Mouse (Mus musculus) C2C12 (cell line): ENCODE data around the gene Atp1a1. TPM values are rescaled to one million over a fixed set of nuclear protein-coding genes. Genes with fewer than 3 reads are reported as not detected.

Experiments used
- H3K27me3 ChIP-seq: one replicate; pipeline ENCODE4 v1.6.1; 2011; ENCODE audit not compliant: control insufficient read depth, insufficient read depth, insufficient read length
- H3K36me3 ChIP-seq: one replicate; pipeline ENCODE4 v1.6.1; 2011; ENCODE audit not compliant: control insufficient read depth, insufficient read depth
- H3K4me3 ChIP-seq: one replicate; pipeline ENCODE4 v1.5.1; 2011; ENCODE audit warnings: mild to moderate bottlenecking, control low read depth; ENCODE audit not compliant: poor library complexity, insufficient read depth, severe bottlenecking
- H3K79me2 ChIP-seq: one replicate; pipeline ENCODE4 v1.6.1; 2011; ENCODE audit not compliant: control insufficient read depth, insufficient read depth
- H3K79me3 ChIP-seq: one replicate; pipeline ENCODE4 v1.6.1; 2011; ENCODE audit warnings: low read depth, control low read depth
- H3ac ChIP-seq: one replicate; pipeline ENCODE3; 2011; ENCODE audit warnings: low read depth; ENCODE audit not compliant: control insufficient read depth, insufficient read length
- CEBPB ChIP-seq: IDR thresholded peaks from one replicate; pipeline ENCODE4 v1.6.1; 2011; ENCODE audit warnings: low read depth, mild to moderate bottlenecking, control low read depth, moderate library complexity
- CTCF ChIP-seq: IDR thresholded peaks from one replicate; pipeline ENCODE4 v1.5.1; 2011; ENCODE audit not compliant: control insufficient read depth, insufficient read depth, insufficient read length
- FOSL1 ChIP-seq: IDR thresholded peaks from one replicate; pipeline ENCODE4 v1.8.0; 2011; ENCODE audit warnings: mild to moderate bottlenecking, low read length; ENCODE audit not compliant: poor library complexity, insufficient read depth, severe bottlenecking
- MAX ChIP-seq: IDR thresholded peaks from one replicate; pipeline ENCODE4 v1.6.1; 2011; ENCODE audit warnings: mild to moderate bottlenecking, control low read depth
- MYOD1 ChIP-seq: IDR thresholded peaks from one replicate; pipeline ENCODE4 v1.6.1; 2011; ENCODE audit warnings: low read depth; ENCODE audit not compliant: control insufficient read depth, insufficient read length
- MYOG ChIP-seq: IDR thresholded peaks from one replicate; pipeline ENCODE4 v1.6.1; 2011; ENCODE audit not compliant: control insufficient read depth, insufficient read length; ENCODE audit errors: extremely low read depth
- USF1 ChIP-seq: IDR thresholded peaks from one replicate; pipeline ENCODE4 v1.6.1; 2011; ENCODE audit warnings: low read depth, mild to moderate bottlenecking, control low read depth, moderate library complexity
- polyA plus RNA-seq: library from polyadenylated mRNA; unstranded; fragments of >200 nt; fragmentation: generic; extraction: Trizol; gene quantifications from one replicate; pipeline ENCODE4 v1.2.1, GENCODE M21; 2012; ENCODE audit warnings: missing spikeins

Gene Atp1a1
- polyA plus RNA-seq, 1 experiment = 228 TPM

GRCm38 (mm10) chr3:101568627-101569026, 35.9 kb downstream of the Atp1a1 start:
- Histone ChIP-seq H3K4me3 (no peak overlapping the region), H3K79me2 (no peaks in the 10 kb centered on the region), H3K27me3 (no peaks in the 10 kb centered on the region), H3K79me3 (no peaks in the 10 kb centered on the region), H3K36me3 (no peaks in the 10 kb centered on the region), H3ac (no peak overlapping the region)
- TF ChIP-seq FOSL1 (no peak), MYOG (no peak), MAX (no peak), CTCF (no peak), MYOD1 (no peak), USF1 (no peak), CEBPB (no peak)

GRCm38 (mm10) chr3:101564011-101564410, 40.5 kb downstream of the Atp1a1 start:
- Histone ChIP-seq H3K79me2 (no peaks in the 10 kb centered on the region), H3K4me3 (no peak overlapping the region), H3K27me3 (no peaks in the 10 kb centered on the region), H3K36me3 (no peaks in the 10 kb centered on the region), H3K79me3 (no peaks in the 10 kb centered on the region), H3ac (no peak overlapping the region)
- no peak for TF ChIP-seq USF1
- TF ChIP-seq CTCF = no peak
- TF ChIP-seq CEBPB = no peak
- TF ChIP-seq MYOG = no peak
- no peak for TF ChIP-seq FOSL1
- TF ChIP-seq MAX = no peak
- TF ChIP-seq MYOD1 = no peak

DNA sequence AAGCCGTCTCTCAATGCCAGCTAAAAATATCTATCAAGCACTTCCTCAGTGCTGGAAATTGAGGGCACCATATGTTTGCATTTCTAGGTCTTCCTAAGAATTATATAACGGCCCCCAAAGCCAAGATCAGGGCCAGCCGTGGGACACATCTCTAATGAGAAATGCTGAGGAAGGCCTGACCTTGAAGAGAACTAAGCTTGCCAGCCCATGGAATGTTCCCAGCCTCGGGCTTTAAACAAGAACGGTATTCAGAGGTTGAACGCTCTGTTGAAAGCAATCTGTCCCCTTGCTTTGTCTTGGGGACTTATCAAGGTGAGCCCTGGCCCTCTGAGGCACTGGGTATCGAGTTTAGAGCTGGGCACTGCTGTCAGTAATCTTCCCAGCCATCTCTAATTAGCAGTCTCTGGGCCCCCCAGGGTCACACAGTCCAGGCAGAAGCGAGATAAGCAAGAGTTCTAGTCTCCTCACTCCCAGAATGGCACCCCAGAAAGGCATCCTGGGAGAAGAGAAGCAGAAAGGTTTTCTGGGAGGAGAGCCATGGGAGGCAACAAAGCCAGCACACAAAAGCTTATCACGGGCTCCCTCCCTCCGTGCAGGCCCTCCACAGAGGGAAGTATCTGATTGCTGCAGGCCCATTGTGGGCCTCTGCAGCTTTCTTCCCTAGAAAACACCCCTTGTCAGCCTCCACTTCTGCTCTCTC, 41.8 kb downstream of the Atp1a1 start:
- H3K27me3 ChIP-seq = no peaks in the 10 kb centered on the region
- no peak overlapping the region for H3K4me3 ChIP-seq
- no peaks in the 10 kb centered on the region for H3K79me2 ChIP-seq
- H3K36me3 ChIP-seq = no peaks in the 10 kb centered on the region
- H3ac ChIP-seq = no peak overlapping the region
- no peaks in the 10 kb centered on the region for H3K79me3 ChIP-seq
- no peak for TF ChIP-seq USF1
- TF ChIP-seq CTCF = no peak
- TF ChIP-seq MAX = no peak
- no peak for TF ChIP-seq FOSL1
- no peak for TF ChIP-seq CEBPB

GRCm38 (mm10) chr3:101561948-101562347, 42.5 kb downstream of the Atp1a1 start:
- no peak for TF ChIP-seq FOSL1
- TF ChIP-seq MAX = no peak
- TF ChIP-seq MYOG = no peak
- no peaks in the 10 kb centered on the region for H3K36me3 ChIP-seq

GRCm38 (mm10) chr3:101560841-101561522, 43.5 kb downstream of the Atp1a1 start:
- H3K79me3 ChIP-seq = no peaks in the 10 kb centered on the region
- H3K4me3 ChIP-seq = no peak overlapping the region
- no peak for TF ChIP-seq CTCF
- TF ChIP-seq FOSL1 = no peak
- TF ChIP-seq CEBPB = no peak
- TF ChIP-seq USF1 = no peak
- TF ChIP-seq MYOG = no peak
- TF ChIP-seq MYOD1 = no peak
- TF ChIP-seq MAX = no peak
- no peaks in the 10 kb centered on the region for H3K27me3 ChIP-seq
- H3K36me3 ChIP-seq = no peaks in the 10 kb centered on the region
- no peak overlapping the region for H3ac ChIP-seq
- H3K79me2 ChIP-seq = no peaks in the 10 kb centered on the region

More at GRCm38 (mm10) chr3:101561948-101562347, 42.5 kb downstream of the Atp1a1 start:
- Histone ChIP-seq H3K79me2 (no peaks in the 10 kb centered on the region), H3K27me3 (no peaks in the 10 kb centered on the region), H3K4me3 (no peak overlapping the region), H3ac (no peak overlapping the region), H3K79me3 (no peaks in the 10 kb centered on the region)

DNA sequence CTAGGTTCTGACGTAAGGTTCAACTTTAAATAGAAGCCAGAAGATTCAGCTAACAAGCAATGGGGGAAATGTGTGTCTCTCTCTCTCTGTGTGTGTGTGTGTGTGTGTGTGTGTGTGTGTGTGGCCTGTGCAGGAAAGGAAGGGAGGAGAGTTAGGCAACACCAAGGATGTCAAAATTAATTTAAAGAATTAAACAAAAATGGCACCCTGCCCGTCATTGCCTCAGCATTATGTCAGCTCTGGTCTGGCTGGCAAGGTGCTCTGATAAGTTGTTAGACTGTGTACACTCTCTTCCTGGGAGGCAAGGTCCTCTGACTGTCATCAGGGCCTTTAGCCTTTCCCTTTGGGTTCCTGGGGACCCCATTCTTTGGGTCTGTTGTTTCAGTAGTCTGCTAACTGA, 47.8 kb downstream of the Atp1a1 start:
- Histone ChIP-seq H3K36me3 (no peaks in the 10 kb centered on the region), H3ac (no peak overlapping the region), H3K27me3 (no peaks in the 10 kb centered on the region)

More for the DNA sequence above, 47.8 kb downstream of the Atp1a1 start:
- Histone ChIP-seq H3K4me3 (no peak overlapping the region), H3K79me3 (no peaks in the 10 kb centered on the region), H3K79me2 (no peaks in the 10 kb centered on the region)
- TF ChIP-seq MAX (no peak), FOSL1 (no peak), CEBPB (no peak), CTCF (no peak), MYOG (no peak), MYOD1 (no peak), USF1 (no peak)
